Mouse (Mus musculus) kidney, postnatal 10 days (tissue): ENCODE results near the gene Cabin1.
"Not testable (repeated sequence)": the region's sequence is repeated elsewhere in the genome, so short reads cannot be mapped to it uniquely, and the experiment has no call there.

Source experiments
- DNase-seq: peaks from one replicate; pipeline ENCODE4 v3.0.0; 2021; ENCODE audit warnings: mixed read lengths

Gene Cabin1

GRCm38 (mm10) chr10:75763682-75764518, at the start of gene Cabin1:
TSS of gene Cabin1 (minus strand) at chr10:75764341.
- peak; percentile 98 for DNase-seq

GRCm38 (mm10) chr10:75804217-75804616, 40.1 kb upstream of the Cabin1 start:
- no peak for DNase-seq

- peak; percentile 78 for DNase-seq
Measured at GRCm38 (mm10) chr10:75798176-75798696, 34.1 kb upstream of the Cabin1 start, which contains the start of gene Gstt1. TSS of gene Gstt1 (minus strand) at chr10:75798584.

GRCm38 (mm10) chr10:75797619-75798175, 33.6 kb upstream of the Cabin1 start:
- peak; percentile 61 for DNase-seq

- DNase-seq: peak; percentile 26
Measured at GRCm38 (mm10) chr10:75796731-75797516, 32.8 kb upstream of the Cabin1 start.

GRCm38 (mm10) chr10:75794880-75795279, 30.7 kb upstream of the Cabin1 start:
- peak; percentile 62 for DNase-seq

GRCm38 (mm10) chr10:75790773-75791172, 26.6 kb upstream of the Cabin1 start:
- no peak for DNase-seq

GRCm38 (mm10) chr10:75789841-75790240, 25.7 kb upstream of the Cabin1 start:
- peak; percentile 45 for DNase-seq

- DNase-seq: no peak
Measured at GRCm38 (mm10) chr10:75789081-75789735, 25.1 kb upstream of the Cabin1 start.

GRCm38 (mm10) chr10:75788277-75788676, 24.1 kb upstream of the Cabin1 start:
- no peak for DNase-seq

GRCm38 (mm10) chr10:75785442-75785841, 21.3 kb upstream of the Cabin1 start:
- no peak for DNase-seq

GRCm38 (mm10) chr10:75780769-75781578, 16.8 kb upstream of the Cabin1 start, which contains the start of the genes Gm20441 and Gstt3:
TSS of gene Gm20441 (minus strand) at chr10:75780954.
TSS of gene Gstt3 (minus strand) at chr10:75781414.
- peak; percentile 81 for DNase-seq

- peak; percentile 59 for DNase-seq
Measured at GRCm38 (mm10) chr10:75779206-75780174, 15.3 kb upstream of the Cabin1 start.

GRCm38 (mm10) chr10:75777885-75778284, 13.7 kb upstream of the Cabin1 start:
- DNase-seq: no peak

GRCm38 (mm10) chr10:75776562-75776961, 12.4 kb upstream of the Cabin1 start:
- DNase-seq: no peak

- DNase-seq: no peak
Measured at GRCm38 (mm10) chr10:75774587-75774986, 10.4 kb upstream of the Cabin1 start.

- DNase-seq: no peak
Measured at GRCm38 (mm10) chr10:75774102-75774501, 10.0 kb upstream of the Cabin1 start.

GRCm38 (mm10) chr10:75772795-75773664, 8.9 kb upstream of the Cabin1 start, which contains the start of gene Ddt:
TSS of gene Ddt (minus strand) at chr10:75773414.
- DNase-seq: peak; percentile 95

- DNase-seq: not testable (repeated sequence)
Measured at GRCm38 (mm10) chr10:75767756-75768155, 3.6 kb upstream of the Cabin1 start.
